8 mouse cellular contexts compared by ENCODE assay signal in the genomic region with DNA sequence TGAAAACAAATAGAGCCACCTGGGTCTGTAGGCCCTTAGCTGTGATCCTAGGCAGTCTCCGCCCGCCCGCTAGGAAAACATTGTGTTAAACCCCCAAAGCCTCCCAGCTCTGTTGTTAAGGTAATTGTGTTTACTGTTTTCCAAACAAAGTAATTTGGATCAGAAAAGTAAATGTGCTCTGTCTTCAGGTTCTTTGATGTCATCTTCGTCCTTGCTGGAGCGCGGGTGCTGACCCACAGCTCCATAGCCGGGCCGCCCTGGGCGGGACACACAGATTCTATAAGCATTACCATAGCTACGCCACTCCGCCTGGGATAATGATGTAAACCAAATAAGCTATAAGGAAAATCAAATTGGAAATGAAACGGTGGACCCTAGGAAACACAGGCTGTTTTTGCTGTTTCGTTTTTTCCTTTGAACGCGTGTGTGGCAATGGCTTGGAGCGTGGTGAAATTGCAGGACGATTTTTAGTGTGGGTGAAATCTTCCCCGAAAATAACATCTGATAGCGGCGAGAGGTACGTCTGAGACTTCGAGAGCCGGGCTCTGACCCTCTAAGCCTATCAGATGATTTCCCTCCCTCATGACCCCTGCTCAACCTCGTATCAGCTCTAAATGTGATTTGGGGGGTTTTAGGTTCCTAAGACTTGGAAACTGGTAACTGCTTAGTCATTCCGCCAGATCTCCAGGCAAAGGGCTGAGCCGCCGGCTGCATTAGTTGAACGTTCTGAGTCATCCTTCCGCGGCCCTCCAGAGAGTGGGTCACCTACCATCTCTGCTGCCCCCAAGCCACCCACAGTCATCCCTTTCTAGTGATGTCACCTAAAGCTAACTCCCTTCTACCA. TPM values are rescaled to one million over a fixed set of nuclear protein-coding genes. Genes with fewer than 3 reads are reported as not detected.
A peak's percentile ranks its signal among the peaks of the same experiment; 100 is the strongest.
DNase-seq lines count a peak whose midpoint lies in the region; ATAC-seq and TF ChIP-seq lines count a peak whose summit lies in the region.

No protein-coding gene starts in this region.

- peaks cover 3 to 7% of the 10 kb centered on the region in 2 experiments; a peak in 3 of 4 replicates for H3K4me1 ChIP-seq in heart, embryonic 14.5 days (ENCODE audit: control insufficient read depth in 2 of 2, insufficient read depth in 2 of 2, low read length in 2 of 2)
- H3K4me1 ChIP-seq in ES-E14 (ENCODE audit: control insufficient read depth in 2 of 2, insufficient read depth in 2 of 2, low read length in 2 of 2, poor library complexity in 1 of 2), result peaks cover 5 to 7% of the 10 kb centered on the region in 2 experiments; a peak in 2 of 4 replicates
- 0 out of 2 replicates have a peak, but pooled peaks cover 3% of the 10 kb centered on the region for H3K4me1 ChIP-seq in embryonic facial prominence, embryonic 12.5 days
- 0 out of 2 replicates have a peak, but pooled peaks cover 2% of the 10 kb centered on the region for H3K4me1 ChIP-seq in midbrain, postnatal 0 days (ENCODE audit: insufficient read depth, low read length)

- H3K9me3 ChIP-seq in heart, embryonic 14.5 days (ENCODE audit: control insufficient read depth, low read length), result no peaks in the 10 kb centered on the region
- H3K9me3 ChIP-seq in ES-E14 (ENCODE audit: control insufficient read depth, insufficient read depth, low read depth, low read length), result no peaks in the 10 kb centered on the region
- no peaks in the 10 kb centered on the region for H3K9me3 ChIP-seq in embryonic facial prominence, embryonic 12.5 days
- no peaks in the 10 kb centered on the region for H3K9me3 ChIP-seq in midbrain, postnatal 0 days (ENCODE audit: low read length)

- no peak for TF ChIP-seq CTCF in midbrain, postnatal 0 days (IDR thresholded peaks at IDR 0.05)

- no peaks in the 10 kb centered on the region for H3K36me3 ChIP-seq in heart, embryonic 14.5 days (ENCODE audit: control insufficient read depth, insufficient read depth, low read length)
- H3K36me3 ChIP-seq in ES-E14 (ENCODE audit: control insufficient read depth, insufficient read depth, low read length, poor library complexity, severe bottlenecking), result no peaks in the 10 kb centered on the region
- H3K36me3 ChIP-seq in embryonic facial prominence, embryonic 12.5 days, result no peaks in the 10 kb centered on the region
- H3K36me3 ChIP-seq in midbrain, postnatal 0 days (ENCODE audit: insufficient read depth, low read length), result no peaks in the 10 kb centered on the region

- in situ Hi-C loops in ES-E14 (cut with MboI; ENCODE audit: low sequenced_read_pairs in 2 of 2, unreplicated experiment in 2 of 2), result no loop called here

- H3K4me3 ChIP-seq in heart, embryonic 14.5 days (ENCODE audit: control insufficient read depth in 1 of 2, insufficient read depth in 1 of 2, low read depth in 1 of 2, low read length in 2 of 2), result peak overlapping the region; percentile 32 to 52
- H3K4me3 ChIP-seq in ES-E14 (ENCODE audit: insufficient read depth in 1 of 2, low read depth in 1 of 2, low read length in 2 of 2, poor library complexity in 1 of 2, severe bottlenecking in 1 of 2), result peak overlapping the region; percentile 6 to 7; a peak in 2 of 4 replicates
- H3K4me3 ChIP-seq in embryonic facial prominence, embryonic 12.5 days, result peak overlapping the region; percentile 32
- peak overlapping the region; percentile 32 for H3K4me3 ChIP-seq in midbrain, postnatal 0 days (ENCODE audit: low read depth, low read length)

- no peak overlapping the region for H3K27ac ChIP-seq in heart, embryonic 14.5 days (replicated peaks in 1 of 2; ENCODE audit: control insufficient read depth in 1 of 2, insufficient read depth in 1 of 2, low read depth in 2 of 2, low read length in 2 of 2)
- H3K27ac ChIP-seq in ES-E14 (ENCODE audit: insufficient read depth, low read depth, low read length, poor library complexity, severe bottlenecking), result peak overlapping the region; percentile 80
- no peak overlapping the region for H3K27ac ChIP-seq in embryonic facial prominence, embryonic 12.5 days
- no peak overlapping the region for H3K27ac ChIP-seq in midbrain, postnatal 0 days (ENCODE audit: low read depth, low read length)

- WGBS in heart, embryonic 14.5 days, result 9% methylated on average over 30 of the region's 30 CpGs
- 6% methylated on average over 30 of the region's 30 CpGs for WGBS in embryonic facial prominence, embryonic 12.5 days
- WGBS in midbrain, postnatal 0 days, result 5% methylated on average over 30 of the region's 30 CpGs

- H3K9ac ChIP-seq in heart, embryonic 14.5 days (ENCODE audit: low read length), result peak overlapping the region; percentile 31
- peak overlapping the region; percentile 22; the same call in 1 of the 2 replicates for H3K9ac ChIP-seq in ES-E14 (ENCODE audit: insufficient read depth, low read depth, low read length, poor library complexity, severe bottlenecking)
- H3K9ac ChIP-seq in embryonic facial prominence, embryonic 12.5 days, result 0 out of 2 replicates have a peak overlapping the region, but pooled peaks have one; percentile 27
- H3K9ac ChIP-seq in midbrain, postnatal 0 days (replicated peaks; ENCODE audit: low read length, poor library complexity, severe bottlenecking), result peak overlapping the region; percentile 50; the same call in 1 of the 2 replicates

- ATAC-seq in heart, embryonic 14.5 days (ENCODE audit: insufficient number of reproducible peaks, insufficient read depth, low FRiP score, low read depth), result no peak
- no peak for ATAC-seq in embryonic facial prominence, embryonic 12.5 days (ENCODE audit: insufficient number of reproducible peaks, insufficient read depth, low FRiP score, low TSS enrichment)
- ATAC-seq in inflammation-experienced regulatory T-cells, adult 6 months, result peak; percentile 28
- ATAC-seq in midbrain, postnatal 0 days (ENCODE audit: low FRiP score), result peak; percentile 54

- no peaks in the 10 kb centered on the region for H3K27me3 ChIP-seq in heart, embryonic 14.5 days (ENCODE audit: control insufficient read depth, insufficient read depth, low read length)
- peaks cover 19% of the 10 kb centered on the region for H3K27me3 ChIP-seq in embryonic facial prominence, embryonic 12.5 days
- no peaks in the 10 kb centered on the region for H3K27me3 ChIP-seq in midbrain, postnatal 0 days (ENCODE audit: insufficient read depth, low read length)

- no peak for DNase-seq in heart, postnatal 14 days
- DNase-seq in ES-E14 (ENCODE audit: low read depth, low spot score), result no peak
- peak; percentile 38 for DNase-seq in midbrain, postnatal 0 days (ENCODE audit: low spot score)
- DNase-seq in spleen, postnatal 4 days (ENCODE audit: low spot score in 2 of 2), result no peak
- no peak for DNase-seq in gastrocnemius, adult 8-10 months (ENCODE audit: low spot score in 2 of 2)

- H3K4me2 ChIP-seq in heart, embryonic 14.5 days (ENCODE audit: low read length), result peak overlapping the region; percentile 71
- peak overlapping the region; percentile 51 for H3K4me2 ChIP-seq in embryonic facial prominence, embryonic 12.5 days (replicated peaks)
- H3K4me2 ChIP-seq in midbrain, postnatal 0 days (ENCODE audit: low read depth, low read length, poor library complexity, severe bottlenecking), result peak overlapping the region; percentile 57

- intact Hi-C loops in heart, postnatal 14 days (cut with DNase I), result no loop called here

TF ChIP-seq in ES-E14, 5 proteins besides CTCF, POLR2A, EP300 and RAD21:
- TF ChIP-seq MAFK (IDR thresholded peaks at IDR 0.05; ENCODE audit: insufficient read depth, low read depth, low read length) (peak; percentile 84), HCFC1 (IDR thresholded peaks at IDR 0.05; ENCODE audit: borderline replicate concordance, insufficient read depth, low read length) (no peak), CHD2 (IDR thresholded peaks at IDR 0.05; ENCODE audit: low read depth, low read length) (0 out of 2 replicates have a peak, but pooled peaks have one; percentile 27)

RNA-seq across cellular contexts. Expression of a gene that starts 25.3 kb away (rescaled TPM):
- polyA plus RNA-seq in heart, embryonic 14.5 days (2014; fragmentation: Nextera tagmentation; extraction: Ambion mirVana), result 5.3 and 5.6 TPM in 2 replicates
- total RNA-seq in heart, postnatal 14 days (2021), result 1 to 10 TPM in 1 of 2 experiments, under 1 TPM in 1; 0.72 to 4.4 TPM
- total RNA-seq in ES-E14 (2012; rRNA removed), result 9.2 and 11.1 TPM in 2 replicates
- 107 TPM in 2 replicates for polyA plus RNA-seq in embryonic facial prominence, embryonic 12.5 days (2016; fragmentation: Nextera tagmentation; extraction: Ambion mirVana)
- polyA plus RNA-seq in inflammation-experienced regulatory T-cells, adult 6 months (2017; shearing (Covaris generic)), result 100 to 1,000 TPM; 103 to 195 (median 174) TPM
- 42.0 and 48.6 TPM in 2 replicates for total RNA-seq in midbrain, postnatal 0 days (2014; rRNA removed)
- polyA plus RNA-seq in midbrain, postnatal 0 days (2015; fragmentation: Nextera tagmentation; extraction: Ambion mirVana), result 50.4 and 52.0 TPM in 2 replicates
- under 1 TPM in 2 of 4 experiments, not detected in 2; 0.07 to 0.16 TPM for total RNA-seq in gastrocnemius, adult 8-10 months (2022)

Comparison
In these comparisons a context has a peak if more than half of its experiments do, and no peak if none do; other contexts are left out.
1. ATAC-seq: peak in inflammation-experienced regulatory T-cells, adult 6 months (single experiment) and midbrain, postnatal 0 days (single experiment); none in heart, embryonic 14.5 days (single experiment) and embryonic facial prominence, embryonic 12.5 days (single experiment).
2. Peak in every context shown above with its lines, with median percentiles within 50 percentile points of each other: H3K4me2 ChIP-seq, H3K4me3 ChIP-seq and H3K9ac ChIP-seq.